Mouse (Mus musculus) retina, adult 2 months (tissue): Measurements from ENCODE around the gene Ctnnal1.
"Not testable (repeated sequence)": the region's sequence is repeated elsewhere in the genome, so short reads cannot be mapped to it uniquely, and the experiment has no call there.

Experiments used
- DNase-seq: peaks from one replicate; pipeline ENCODE4 v3.0.0-alpha.2; 2012; ENCODE audit warnings: low read depth, low spot score

The Ctnnal1 gene

GRCm38 (mm10) chr4:56865003-56865511, at the start of gene Ctnnal1:
Gene Ctnnal1, minus strand, starts transcription at chr4:56865188.
- DNase-seq = peak; percentile 62

- DNase-seq = no peak
These were observed 49.8 kb upstream of the Ctnnal1 start for GRCm38 (mm10) chr4:56914761-56915160.

- DNase-seq = no peak
These were observed 49.4 kb upstream of the Ctnnal1 start for GRCm38 (mm10) chr4:56914338-56914737.

- DNase-seq = no peak
These were observed 47.5 kb upstream of the Ctnnal1 start for GRCm38 (mm10) chr4:56912382-56913001.

- DNase-seq = no peak
These were observed 44.6 kb upstream of the Ctnnal1 start for GRCm38 (mm10) chr4:56909568-56909967.

GRCm38 (mm10) chr4:56907671-56908070, 42.7 kb upstream of the Ctnnal1 start:
- DNase-seq = no peak

GRCm38 (mm10) chr4:56906926-56907325, 41.9 kb upstream of the Ctnnal1 start:
- DNase-seq = no peak

- DNase-seq = no peak
These were observed 40.5 kb upstream of the Ctnnal1 start for GRCm38 (mm10) chr4:56905507-56905906.

GRCm38 (mm10) chr4:56901671-56902070, 36.7 kb upstream of the Ctnnal1 start:
- DNase-seq = no peak

- DNase-seq = no peak
These were observed 34.2 kb upstream of the Ctnnal1 start for GRCm38 (mm10) chr4:56899216-56899615.

GRCm38 (mm10) chr4:56897511-56897910, 32.5 kb upstream of the Ctnnal1 start:
- DNase-seq = no peak

- no peak for DNase-seq
These were observed 29.2 kb upstream of the Ctnnal1 start for GRCm38 (mm10) chr4:56894196-56894595.

- DNase-seq = no peak
These were observed 27.6 kb upstream of the Ctnnal1 start for GRCm38 (mm10) chr4:56892501-56893115.

GRCm38 (mm10) chr4:56888483-56888882, 23.5 kb upstream of the Ctnnal1 start:
- DNase-seq = no peak

- DNase-seq = no peak
These were observed 21.4 kb upstream of the Ctnnal1 start for GRCm38 (mm10) chr4:56886286-56886979.

GRCm38 (mm10) chr4:56880036-56880703, 15.2 kb upstream of the Ctnnal1 start:
- no peak for DNase-seq

GRCm38 (mm10) chr4:56878971-56879370, 14.0 kb upstream of the Ctnnal1 start:
- DNase-seq = no peak

GRCm38 (mm10) chr4:56870541-56870940, 5.6 kb upstream of the Ctnnal1 start:
- not testable (repeated sequence) for DNase-seq

- no peak for DNase-seq
These were observed 2.8 kb upstream of the Ctnnal1 start for GRCm38 (mm10) chr4:56867761-56868160.

- no peak for DNase-seq
These were observed 983 bp upstream of the Ctnnal1 start for GRCm38 (mm10) chr4:56865971-56866370.

GRCm38 (mm10) chr4:56864417-56865001, 479 bp downstream of the Ctnnal1 start:
- peak; percentile 18 for DNase-seq

- no peak for DNase-seq
These were observed 972 bp downstream of the Ctnnal1 start for GRCm38 (mm10) chr4:56864016-56864415.
